Mouse (Mus musculus) kidney, embryonic 15.5 days (tissue): ENCODE measurements around the gene Ttc39d. TPM values are rescaled to one million over a fixed set of nuclear protein-coding genes. Genes with fewer than 3 reads are reported as not detected.

Experiments
- ATAC-seq: fragments of 200-750 bp; cut with Nextera tagmentation; replicated peaks from 2 replicates; pipeline ENCODE4 v1.8.0; 2017; ENCODE audit warnings: moderate TSS enrichment; ENCODE audit not compliant: low FRiP score
- H3K27ac ChIP-seq: fragments of 300-500 bp; sonication (generic); 2 replicates; pipeline ENCODE4 v1.5.1; 2015; ENCODE audit warnings: mild to moderate bottlenecking, inconsistent platforms
- H3K27me3 ChIP-seq: fragments of 300-500 bp; sonication (generic); 2 replicates; pipeline ENCODE4 v1.6.1; 2015; ENCODE audit warnings: inconsistent platforms
- H3K36me3 ChIP-seq: fragments of 300-500 bp; sonication (generic); 2 replicates; pipeline ENCODE4 v1.6.1; 2015; ENCODE audit warnings: inconsistent platforms
- H3K4me1 ChIP-seq: fragments of 300-500 bp; sonication (generic); 2 replicates; pipeline ENCODE4 v1.6.1; 2015; ENCODE audit warnings: inconsistent platforms
- H3K4me2 ChIP-seq: fragments of 300-500 bp; sonication (generic); 2 replicates; pipeline ENCODE4 v1.6.1; 2015; ENCODE audit warnings: moderate library complexity, mild to moderate bottlenecking, inconsistent platforms
- H3K4me3 ChIP-seq: fragments of 300-500 bp; sonication (generic); replicated peaks from 2 replicates; pipeline ENCODE4 v1.5.1; 2015; ENCODE audit warnings: mild to moderate bottlenecking, inconsistent platforms
- H3K9ac ChIP-seq: fragments of 300-500 bp; sonication (generic); 2 replicates; pipeline ENCODE4 v1.6.1; 2015; ENCODE audit warnings: mild to moderate bottlenecking, inconsistent platforms
- H3K9me3 ChIP-seq: fragments of 300-500 bp; sonication (generic); replicated peaks from 2 replicates; pipeline ENCODE4 v1.6.1; 2016; ENCODE audit warnings: inconsistent platforms
- WGBS: fragments of 180-500 bp; shearing (Covaris S2); methylation state at CpG from one replicate; pipeline ENCODE4 v1.1.7; 2015; ENCODE audit warnings: mixed read lengths; 5-methylcytosine and 5-hydroxymethylcytosine counted together
- polyA plus RNA-seq: library from polyadenylated mRNA; unstranded; fragments of >200 nt; fragmentation: Nextera tagmentation; extraction: Ambion mirVana; gene quantifications from 2 replicates; pipeline ENCODE4 v1.2.1, GENCODE M21; 2015

Gene Ttc39d
- polyA plus RNA-seq, 1 experiment from 2014 or later, result 0.16 TPM

- H3K27me3 ChIP-seq, result no peaks in the 10 kb centered on the region
- no peaks in the 10 kb centered on the region for H3K4me1 ChIP-seq
- no peaks in the 10 kb centered on the region for H3K9me3 ChIP-seq
- H3K27ac ChIP-seq, result no peak overlapping the region
- H3K4me2 ChIP-seq, result no peak overlapping the region
- H3K36me3 ChIP-seq, result peaks cover 40% of the 10 kb centered on the region
- ATAC-seq, result no peak
- WGBS, result 94% methylated on average over 3 of the region's 3 CpGs
- H3K9ac ChIP-seq, result no peak overlapping the region
- no peak overlapping the region for H3K4me3 ChIP-seq
Measured at GRCm38 (mm10) chr17:80236805-80237204, 29.5 kb downstream of the Ttc39d start.

- no peak overlapping the region for H3K27ac ChIP-seq
- no peaks in the 10 kb centered on the region for H3K4me1 ChIP-seq
- 95% methylated on average over 5 of the region's 5 CpGs for WGBS
- H3K9ac ChIP-seq, result no peak overlapping the region
- H3K4me2 ChIP-seq, result no peak overlapping the region
- no peak for ATAC-seq
- H3K36me3 ChIP-seq, result peaks cover 46% of the 10 kb centered on the region
- no peaks in the 10 kb centered on the region for H3K27me3 ChIP-seq
- no peaks in the 10 kb centered on the region for H3K9me3 ChIP-seq
- H3K4me3 ChIP-seq, result no peak overlapping the region
Measured at GRCm38 (mm10) chr17:80237475-80237874, 30.2 kb downstream of the Ttc39d start.

GRCm38 (mm10) chr17:80241594-80241993 is 34.3 kb downstream of the Ttc39d start:
- H3K4me3 ChIP-seq, result no peak overlapping the region
- no peak overlapping the region for H3K9ac ChIP-seq
- H3K4me2 ChIP-seq, result no peak overlapping the region
- H3K4me1 ChIP-seq, result no peaks in the 10 kb centered on the region
- no peak overlapping the region for H3K27ac ChIP-seq
- WGBS, result 88% methylated on average over 9 of the region's 9 CpGs
- no peaks in the 10 kb centered on the region for H3K27me3 ChIP-seq
- H3K36me3 ChIP-seq, result peaks cover 82% of the 10 kb centered on the region
- H3K9me3 ChIP-seq, result no peaks in the 10 kb centered on the region
- ATAC-seq, result no peak

GRCm38 (mm10) chr17:80243116-80243515 is 35.9 kb downstream of the Ttc39d start:
- Histone ChIP-seq H3K4me3 (no peak overlapping the region), H3K9ac (no peak overlapping the region), H3K27me3 (no peaks in the 10 kb centered on the region), H3K4me1 (no peaks in the 10 kb centered on the region), H3K4me2 (no peak overlapping the region), H3K9me3 (no peaks in the 10 kb centered on the region), H3K36me3 (peaks cover 92% of the 10 kb centered on the region), H3K27ac (no peak overlapping the region)
- 52% methylated on average over 13 of the region's 13 CpGs for WGBS
- ATAC-seq, result no peak

- H3K36me3 ChIP-seq, result peaks cover 97% of the 10 kb centered on the region
- peaks cover 8% of the 10 kb centered on the region for H3K4me1 ChIP-seq
- ATAC-seq, result peak; percentile 46; the same call in 1 of the 2 replicates
- no peaks in the 10 kb centered on the region for H3K27me3 ChIP-seq
- H3K27ac ChIP-seq, result peak overlapping the region; percentile 61; the same call in 1 of the 2 replicates
- H3K4me2 ChIP-seq, result no peak overlapping the region
- no peaks in the 10 kb centered on the region for H3K9me3 ChIP-seq
- no peak overlapping the region for H3K9ac ChIP-seq
- H3K4me3 ChIP-seq, result no peak overlapping the region
- 48% methylated on average over 13 of the region's 13 CpGs for WGBS
Measured at GRCm38 (mm10) chr17:80252757-80253525, 45.7 kb downstream of the Ttc39d start.

- peaks cover 97% of the 10 kb centered on the region for H3K36me3 ChIP-seq
- no peaks in the 10 kb centered on the region for H3K9me3 ChIP-seq
- 96% methylated on average over 5 of the region's 5 CpGs for WGBS
- no peak overlapping the region for H3K27ac ChIP-seq
- H3K4me1 ChIP-seq, result peaks cover 8% of the 10 kb centered on the region
- no peaks in the 10 kb centered on the region for H3K27me3 ChIP-seq
- no peak overlapping the region for H3K9ac ChIP-seq
- H3K4me3 ChIP-seq, result no peak overlapping the region
- ATAC-seq, result no peak
- no peak overlapping the region for H3K4me2 ChIP-seq
Measured at GRCm38 (mm10) chr17:80254421-80254820, 47.2 kb downstream of the Ttc39d start.

- Histone ChIP-seq H3K9me3 (no peaks in the 10 kb centered on the region), H3K9ac (no peak overlapping the region), H3K4me1 (peaks cover 8% of the 10 kb centered on the region), H3K36me3 (peaks cover 96% of the 10 kb centered on the region), H3K4me3 (no peak overlapping the region), H3K27ac (no peak overlapping the region), H3K4me2 (no peak overlapping the region), H3K27me3 (no peaks in the 10 kb centered on the region)
- ATAC-seq, result no peak
- WGBS, result 64% methylated on average over 13 of the region's 13 CpGs
Measured at GRCm38 (mm10) chr17:80255208-80255607, 47.9 kb downstream of the Ttc39d start.

GRCm38 (mm10) chr17:80267065-80267464 is 59.8 kb downstream of the Ttc39d start:
- Histone ChIP-seq H3K4me2 (no peak overlapping the region), H3K36me3 (peaks cover 92% of the 10 kb centered on the region), H3K9ac (no peak overlapping the region), H3K27ac (no peak overlapping the region), H3K27me3 (no peaks in the 10 kb centered on the region), H3K4me1 (no peaks in the 10 kb centered on the region), H3K9me3 (no peaks in the 10 kb centered on the region), H3K4me3 (no peak overlapping the region)
- ATAC-seq, result no peak
- 93% methylated on average over 4 of the region's 4 CpGs for WGBS

Other genes starting within 250 kb of the Ttc39d start
- gene Hnrnpll, start 145.1 kb upstream of the Ttc39d start, polyA plus RNA-seq, result 65.5 and 67.1 TPM in 2 replicates
- 18.2 and 20.8 TPM in 2 replicates for gene Galm, start 80.0 kb upstream of the Ttc39d start, polyA plus RNA-seq
- gene Srsf7, start 153 bp upstream of the Ttc39d start, polyA plus RNA-seq, result 622 and 668 TPM in 2 replicates
- gene Gemin6, start 17.0 kb downstream of the Ttc39d start, polyA plus RNA-seq, result 41.0 and 45.1 TPM in 2 replicates
- 34.6 and 35.7 TPM in 2 replicates for gene Morn2, start 82.7 kb downstream of the Ttc39d start, polyA plus RNA-seq
- gene Dhx57, start 83.0 kb downstream of the Ttc39d start, polyA plus RNA-seq, result 15.0 and 16.6 TPM in 2 replicates
- 0.60 and 0.63 TPM in 2 replicates for gene Arhgef33, start 99.9 kb downstream of the Ttc39d start, polyA plus RNA-seq
- gene Gm10190, start 166.1 kb downstream of the Ttc39d start, polyA plus RNA-seq, result 1.7 and 2.0 TPM in 2 replicates